Mouse (Mus musculus) Muller cell, postnatal 12 days (primary cell): ENCODE data around the gene AU022252.
A peak's percentile ranks its signal among the peaks of the same experiment; 100 is the strongest.

Experiments
- DNase-seq: peaks from one replicate; pipeline ENCODE4 v3.0.0-alpha.2; 2015; ENCODE audit errors: inconsistent ontology term

AU022252 gene

GRCm38 (mm10) chr4:119188060-119188785 lies 44.3 kb downstream of the AU022252 start:
- DNase-seq, result no peak

- DNase-seq, result no peak
Measured at GRCm38 (mm10) chr4:119185771-119186170, 46.7 kb downstream of the AU022252 start.

GRCm38 (mm10) chr4:119183525-119183924 lies 49.0 kb downstream of the AU022252 start:
- DNase-seq, result no peak

- DNase-seq, result no peak
Measured at GRCm38 (mm10) chr4:119181456-119181855, 51.1 kb downstream of the AU022252 start.

GRCm38 (mm10) chr4:119180133-119180707 lies 52.3 kb downstream of the AU022252 start:
- no peak for DNase-seq

- no peak for DNase-seq
Measured at GRCm38 (mm10) chr4:119178331-119178730, 54.2 kb downstream of the AU022252 start.

- DNase-seq, result no peak
Measured at GRCm38 (mm10) chr4:119177702-119178101, 54.8 kb downstream of the AU022252 start.

- DNase-seq, result peak; percentile 97
Measured at GRCm38 (mm10) chr4:119173851-119174453, 58.6 kb downstream of the AU022252 start, which contains the start of gene Zfp691. Gene Zfp691, minus strand, starts transcription at chr4:119174195.

- DNase-seq, result no peak
Measured at GRCm38 (mm10) chr4:119172919-119173650, 59.4 kb downstream of the AU022252 start.

GRCm38 (mm10) chr4:119167663-119168062 lies 64.8 kb downstream of the AU022252 start:
- peak; percentile 66 for DNase-seq

GRCm38 (mm10) chr4:119167068-119167467 lies 65.4 kb downstream of the AU022252 start:
- DNase-seq, result no peak

- DNase-seq, result no peak
Measured at GRCm38 (mm10) chr4:119165916-119166315, 66.6 kb downstream of the AU022252 start.

GRCm38 (mm10) chr4:119162990-119163389 lies 69.5 kb downstream of the AU022252 start:
- no peak for DNase-seq

GRCm38 (mm10) chr4:119161358-119161757 lies 71.2 kb downstream of the AU022252 start:
- DNase-seq, result no peak

- no peak for DNase-seq
Measured at GRCm38 (mm10) chr4:119157891-119158290, 74.6 kb downstream of the AU022252 start.

GRCm38 (mm10) chr4:119157186-119157585 lies 75.3 kb downstream of the AU022252 start:
- no peak for DNase-seq
